Mouse (Mus musculus) C2C12 (cell line): ENCODE measurements around the gene Hsf2bp. TPM values are rescaled to one million over a fixed set of nuclear protein-coding genes. Genes with fewer than 3 reads are reported as not detected.

ENCODE experiments used
- H3K27me3 ChIP-seq: one replicate; pipeline ENCODE4 v1.6.1; 2011; ENCODE audit not compliant: control insufficient read depth, insufficient read depth, insufficient read length
- H3K36me3 ChIP-seq: one replicate; pipeline ENCODE4 v1.6.1; 2011; ENCODE audit not compliant: control insufficient read depth, insufficient read depth
- H3K4me3 ChIP-seq: one replicate; pipeline ENCODE4 v1.5.1; 2011; ENCODE audit warnings: mild to moderate bottlenecking, control low read depth; ENCODE audit not compliant: poor library complexity, insufficient read depth, severe bottlenecking
- H3K79me2 ChIP-seq: one replicate; pipeline ENCODE4 v1.6.1; 2011; ENCODE audit not compliant: control insufficient read depth, insufficient read depth
- H3K79me3 ChIP-seq: one replicate; pipeline ENCODE4 v1.6.1; 2011; ENCODE audit warnings: low read depth, control low read depth
- H3ac ChIP-seq: one replicate; pipeline ENCODE3; 2011; ENCODE audit warnings: low read depth; ENCODE audit not compliant: control insufficient read depth, insufficient read length
- CEBPB ChIP-seq: IDR thresholded peaks from one replicate; pipeline ENCODE4 v1.6.1; 2011; ENCODE audit warnings: low read depth, mild to moderate bottlenecking, control low read depth, moderate library complexity
- CTCF ChIP-seq: IDR thresholded peaks from one replicate; pipeline ENCODE4 v1.5.1; 2011; ENCODE audit not compliant: control insufficient read depth, insufficient read depth, insufficient read length
- FOSL1 ChIP-seq: IDR thresholded peaks from one replicate; pipeline ENCODE4 v1.8.0; 2011; ENCODE audit warnings: mild to moderate bottlenecking, low read length; ENCODE audit not compliant: poor library complexity, insufficient read depth, severe bottlenecking
- MAX ChIP-seq: IDR thresholded peaks from one replicate; pipeline ENCODE4 v1.6.1; 2011; ENCODE audit warnings: mild to moderate bottlenecking, control low read depth
- MYOD1 ChIP-seq: IDR thresholded peaks from one replicate; pipeline ENCODE4 v1.6.1; 2011; ENCODE audit warnings: low read depth; ENCODE audit not compliant: control insufficient read depth, insufficient read length
- MYOG ChIP-seq: IDR thresholded peaks from one replicate; pipeline ENCODE4 v1.6.1; 2011; ENCODE audit not compliant: control insufficient read depth, insufficient read length; ENCODE audit errors: extremely low read depth
- USF1 ChIP-seq: IDR thresholded peaks from one replicate; pipeline ENCODE4 v1.6.1; 2011; ENCODE audit warnings: low read depth, mild to moderate bottlenecking, control low read depth, moderate library complexity
- polyA plus RNA-seq: library from polyadenylated mRNA; unstranded; fragments of >200 nt; fragmentation: generic; extraction: Trizol; gene quantifications from one replicate; pipeline ENCODE4 v1.2.1, GENCODE M21; 2012; ENCODE audit warnings: missing spikeins

Hsf2bp gene
- polyA plus RNA-seq, 1 experiment = 1.1 TPM

DNA sequence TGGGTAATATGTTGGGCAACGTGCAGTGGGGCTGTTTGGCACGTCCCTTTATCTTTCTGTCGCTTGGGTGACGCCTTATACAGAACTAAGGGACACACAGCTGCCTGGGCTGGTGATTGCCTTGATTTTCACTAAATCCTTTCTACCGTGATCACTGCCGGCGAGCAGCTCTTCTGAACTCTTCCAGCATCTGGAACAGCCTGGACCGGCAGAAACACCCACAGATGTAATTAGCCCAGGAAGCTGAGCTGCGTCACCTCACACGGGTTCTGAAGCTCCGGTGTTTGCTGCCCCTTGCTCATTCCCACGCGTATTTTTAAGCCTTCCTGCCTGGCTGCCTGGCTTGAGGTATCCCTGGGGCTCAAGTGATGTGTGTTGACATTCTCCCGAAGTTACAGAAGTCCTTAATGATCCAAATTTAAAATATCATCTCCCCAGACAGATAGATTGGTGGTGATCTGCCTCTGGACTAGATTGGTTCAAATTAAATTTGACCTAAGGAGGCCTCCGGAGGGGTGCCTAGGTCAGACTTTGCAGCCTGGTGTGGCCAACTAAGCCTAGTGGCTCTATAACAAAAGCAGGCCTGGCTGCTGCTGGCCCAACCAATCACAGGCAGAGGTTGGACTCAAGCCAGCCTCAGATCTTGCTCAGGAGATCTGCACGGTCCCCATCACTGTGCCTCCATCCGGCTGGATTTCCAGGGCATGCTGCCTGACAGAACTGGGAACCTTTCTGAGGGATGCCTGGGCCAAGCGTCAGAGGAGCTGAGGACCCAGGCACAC is 123.1 kb downstream of the Hsf2bp start:
- Histone ChIP-seq H3K79me2 (no peaks in the 10 kb centered on the region), H3ac (no peak overlapping the region), H3K4me3 (no peak overlapping the region), H3K36me3 (no peaks in the 10 kb centered on the region), H3K79me3 (no peaks in the 10 kb centered on the region), H3K27me3 (no peaks in the 10 kb centered on the region)
- TF ChIP-seq MYOD1 = no peak
- TF ChIP-seq USF1 = no peak
- no peak for TF ChIP-seq MYOG
- no peak for TF ChIP-seq FOSL1
- no peak for TF ChIP-seq MAX
- TF ChIP-seq CTCF = no peak

GRCm38 (mm10) chr17:31912387-31912786 is 123.8 kb downstream of the Hsf2bp start:
- no peaks in the 10 kb centered on the region for H3K79me3 ChIP-seq
- TF ChIP-seq MAX (no peak), CEBPB (no peak), MYOG (no peak), USF1 (no peak), CTCF (no peak), FOSL1 (no peak), MYOD1 (no peak)

GRCm38 (mm10) chr17:31908966-31909365 is 127.2 kb downstream of the Hsf2bp start:
- no peaks in the 10 kb centered on the region for H3K27me3 ChIP-seq
- H3K79me2 ChIP-seq = no peaks in the 10 kb centered on the region
- H3ac ChIP-seq = no peak overlapping the region
- H3K36me3 ChIP-seq = no peaks in the 10 kb centered on the region
- no peak for TF ChIP-seq MYOD1
- no peak for TF ChIP-seq MYOG
- TF ChIP-seq CEBPB = no peak
- no peak for TF ChIP-seq USF1
- no peak for TF ChIP-seq MAX
- TF ChIP-seq CTCF = no peak
- no peak for TF ChIP-seq FOSL1
- H3K4me3 ChIP-seq = no peak overlapping the region
- no peaks in the 10 kb centered on the region for H3K79me3 ChIP-seq

More at GRCm38 (mm10) chr17:31912387-31912786, 123.8 kb downstream of the Hsf2bp start:
- Histone ChIP-seq H3ac (no peak overlapping the region), H3K27me3 (no peaks in the 10 kb centered on the region), H3K4me3 (no peak overlapping the region), H3K79me2 (no peaks in the 10 kb centered on the region), H3K36me3 (no peaks in the 10 kb centered on the region)

DNA sequence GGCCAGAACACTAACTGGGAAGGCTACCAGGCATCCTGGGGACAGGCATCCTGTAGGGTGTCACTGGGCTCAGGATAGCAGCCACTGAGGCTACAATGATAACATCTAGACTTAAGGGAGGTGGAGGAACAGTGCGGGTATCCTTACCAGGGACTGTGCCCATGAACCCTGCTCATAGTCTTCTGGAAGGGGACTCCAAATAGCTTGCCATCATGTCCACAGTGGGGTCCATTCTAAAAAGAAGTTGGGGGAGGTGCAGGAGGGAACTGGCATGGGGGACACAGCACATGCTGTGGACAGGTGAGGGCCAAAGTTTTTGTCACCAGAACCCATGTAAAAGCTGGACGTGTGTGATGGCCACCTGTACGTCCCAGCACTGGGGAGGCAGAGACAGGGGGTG is 129.7 kb downstream of the Hsf2bp start:
- no peak overlapping the region for H3ac ChIP-seq
- no peaks in the 10 kb centered on the region for H3K79me2 ChIP-seq
- no peak for TF ChIP-seq USF1
- TF ChIP-seq MYOG = no peak
- no peak for TF ChIP-seq CTCF
- no peaks in the 10 kb centered on the region for H3K79me3 ChIP-seq
- H3K4me3 ChIP-seq = no peak overlapping the region
- H3K36me3 ChIP-seq = no peaks in the 10 kb centered on the region
- H3K27me3 ChIP-seq = no peaks in the 10 kb centered on the region

DNA sequence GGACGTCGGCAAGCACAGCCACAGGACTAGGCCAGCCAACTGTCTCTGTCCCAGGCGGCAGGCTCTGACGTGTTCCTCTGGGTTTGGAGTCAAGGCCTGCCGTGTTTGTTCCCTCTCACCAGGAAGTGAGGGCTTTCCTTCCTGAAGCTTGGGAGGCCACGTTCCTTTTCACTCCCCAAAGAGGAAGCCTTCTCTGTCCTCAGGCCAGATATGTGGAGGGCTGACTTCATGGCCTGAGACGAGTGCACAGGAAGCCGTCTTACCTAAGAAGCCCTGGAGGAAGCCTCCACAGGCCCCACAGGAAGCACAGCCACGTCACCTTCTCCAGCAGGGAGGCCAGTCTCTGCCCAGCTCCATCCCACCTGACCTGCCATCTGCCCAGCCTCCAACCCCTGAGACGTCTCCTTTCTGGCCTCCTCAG is 130.3 kb downstream of the Hsf2bp start:
- Histone ChIP-seq H3ac (no peak overlapping the region), H3K27me3 (no peaks in the 10 kb centered on the region), H3K79me3 (no peaks in the 10 kb centered on the region), H3K79me2 (no peaks in the 10 kb centered on the region), H3K36me3 (no peaks in the 10 kb centered on the region), H3K4me3 (no peak overlapping the region)
- TF ChIP-seq MYOD1 (no peak), CEBPB (no peak), MAX (no peak), USF1 (no peak), FOSL1 (no peak), MYOG (no peak), CTCF (no peak)

GRCm38 (mm10) chr17:31905201-31905790 is 130.9 kb downstream of the Hsf2bp start:
- no peaks in the 10 kb centered on the region for H3K27me3 ChIP-seq
- no peak overlapping the region for H3K4me3 ChIP-seq
- H3K36me3 ChIP-seq = no peaks in the 10 kb centered on the region
- H3ac ChIP-seq = no peak overlapping the region
- no peak for TF ChIP-seq MYOG
- no peak for TF ChIP-seq USF1
- TF ChIP-seq CTCF = no peak
- no peak for TF ChIP-seq FOSL1
- no peak for TF ChIP-seq MAX
- no peak for TF ChIP-seq MYOD1
- no peak for TF ChIP-seq CEBPB
- no peaks in the 10 kb centered on the region for H3K79me2 ChIP-seq
- no peaks in the 10 kb centered on the region for H3K79me3 ChIP-seq
